Mouse (Mus musculus) liver, embryonic 15.5 days (tissue): Measurements from ENCODE around the gene Milr1. TPM values are rescaled to one million over a fixed set of nuclear protein-coding genes. Genes with fewer than 3 reads are reported as not detected.
"Not testable (repeated sequence)": the region's sequence is repeated elsewhere in the genome, so short reads cannot be mapped to it uniquely, and the experiment has no call there.

ENCODE experiments used
- ATAC-seq: fragments of 200-750 bp; cut with Nextera tagmentation; 2 replicates; pipeline ENCODE4 v1.8.0; 2017; ENCODE audit warnings: moderate number of reproducible peaks, mild to moderate bottlenecking, moderate library complexity; ENCODE audit not compliant: insufficient read depth
- H3K27ac ChIP-seq: fragments of 300-500 bp; sonication (generic); replicated peaks from 2 replicates; pipeline ENCODE4 v1.5.1; 2015; ENCODE audit warnings: mild to moderate bottlenecking, inconsistent platforms
- H3K27me3 ChIP-seq: fragments of 300-500 bp; sonication (generic); 2 replicates; pipeline ENCODE4 v1.6.1; 2015; ENCODE audit warnings: mild to moderate bottlenecking, inconsistent platforms
- H3K36me3 ChIP-seq: fragments of 300-500 bp; sonication (generic); replicated peaks from 2 replicates; pipeline ENCODE4 v1.6.1; 2015; ENCODE audit warnings: moderate library complexity, mild to moderate bottlenecking, inconsistent platforms
- H3K4me1 ChIP-seq: fragments of 300-500 bp; sonication (generic); replicated peaks from 2 replicates; pipeline ENCODE4 v1.6.1; 2015; ENCODE audit warnings: inconsistent platforms
- H3K4me2 ChIP-seq: fragments of 300-500 bp; sonication (generic); 2 replicates; pipeline ENCODE4 v1.6.1; 2015; ENCODE audit warnings: moderate library complexity, mild to moderate bottlenecking, inconsistent platforms
- H3K4me3 ChIP-seq: fragments of 300-500 bp; sonication (generic); replicated peaks from 2 replicates; pipeline ENCODE4 v1.5.1; 2015; ENCODE audit warnings: mild to moderate bottlenecking, inconsistent platforms
- H3K9ac ChIP-seq: fragments of 300-500 bp; sonication (generic); 2 replicates; pipeline ENCODE4 v1.6.1; 2015; ENCODE audit warnings: moderate library complexity, mild to moderate bottlenecking, inconsistent platforms
- H3K9me3 ChIP-seq: fragments of 300-500 bp; sonication (generic); replicated peaks from 2 replicates; pipeline ENCODE4 v1.6.1; 2016; ENCODE audit warnings: inconsistent platforms
- WGBS: fragments of 180-500 bp; shearing (Covaris S2); methylation state at CpG from one replicate; pipeline ENCODE4 v1.1.7; 2015; ENCODE audit warnings: mixed read lengths; ENCODE audit not compliant: insufficient replicate concordance; 5-methylcytosine and 5-hydroxymethylcytosine counted together
- polyA plus RNA-seq: library from polyadenylated mRNA; unstranded; fragments of >200 nt; fragmentation: Nextera tagmentation; extraction: Ambion mirVana; gene quantifications from 2 replicates; pipeline ENCODE4 v1.2.1, GENCODE M21; 2015

Milr1 gene
- polyA plus RNA-seq, 1 experiment from 2014 or later, result 3.2 TPM

GRCm38 (mm10) chr11:106787131-106788025 lies 36.4 kb downstream of the Milr1 start:
- ATAC-seq, result peak; percentile 19
- Histone ChIP-seq H3K9me3 (no peaks in the 10 kb centered on the region), H3K4me2 (peak overlapping the region; percentile 68), H3K27ac (peak overlapping the region; percentile 99), H3K9ac (peak overlapping the region; percentile 99), H3K36me3 (peaks cover 57% of the 10 kb centered on the region), H3K4me1 (peaks cover 31% of the 10 kb centered on the region), H3K4me3 (peak overlapping the region; percentile 96), H3K27me3 (no peaks in the 10 kb centered on the region)
- WGBS, result under 1% methylated on average over 64 of the region's 65 CpGs

- Histone ChIP-seq H3K4me1 (peaks cover 22% of the 10 kb centered on the region), H3K4me3 (peak overlapping the region; percentile 96), H3K9me3 (no peaks in the 10 kb centered on the region), H3K36me3 (peaks cover 57% of the 10 kb centered on the region), H3K27ac (peak overlapping the region; percentile 99), H3K27me3 (no peaks in the 10 kb centered on the region), H3K9ac (peak overlapping the region; percentile 99), H3K4me2 (peak overlapping the region; percentile 68)
- WGBS, result under 1% methylated on average over 79 of the region's 79 CpGs
- peak; percentile 79 for ATAC-seq
Measured at GRCm38 (mm10) chr11:106788026-106788774, 37.2 kb downstream of the Milr1 start.

GRCm38 (mm10) chr11:106788775-106789459 lies 37.9 kb downstream of the Milr1 start, which contains the start of the genes Ddx5 and Cep95:
TSS of gene Ddx5 (minus strand) at chr11:106789185.
TSS of gene Cep95 (plus strand) at chr11:106789252.
- ATAC-seq, result peak; percentile 86
- Histone ChIP-seq H3K9me3 (no peaks in the 10 kb centered on the region), H3K9ac (peak within 1 kb of the TSS; percentile 99), H3K4me2 (peak within 1 kb of the TSS; percentile 68), H3K27ac (peak within 1 kb of the TSS; percentile 99), H3K36me3 (peaks cover 57% of the 10 kb centered on the region), H3K4me1 (peaks cover 21% of the 10 kb centered on the region), H3K4me3 (peak within 1 kb of the TSS; percentile 96), H3K27me3 (no peaks in the 10 kb centered on the region)
- WGBS, result under 1% methylated on average over 58 of the region's 58 CpGs

GRCm38 (mm10) chr11:106789649-106790048 lies 38.6 kb downstream of the Milr1 start:
- Histone ChIP-seq H3K9me3 (no peaks in the 10 kb centered on the region), H3K27me3 (no peaks in the 10 kb centered on the region), H3K27ac (peak overlapping the region; percentile 99), H3K4me2 (peak overlapping the region; percentile 68), H3K4me3 (peak overlapping the region; percentile 96), H3K9ac (peak overlapping the region; percentile 99), H3K4me1 (peaks cover 21% of the 10 kb centered on the region), H3K36me3 (peaks cover 57% of the 10 kb centered on the region)
- ATAC-seq, result no peak
- WGBS, result under 1% methylated on average over 6 of the region's 6 CpGs

- no peak overlapping the region for H3K9ac ChIP-seq
- H3K9me3 ChIP-seq, result no peaks in the 10 kb centered on the region
- H3K27ac ChIP-seq, result no peak overlapping the region
- H3K4me3 ChIP-seq, result no peak overlapping the region
- ATAC-seq, result no peak
- WGBS, result 65% methylated on average over 4 of the region's 4 CpGs
- H3K4me1 ChIP-seq, result peaks cover 8% of the 10 kb centered on the region
- no peaks in the 10 kb centered on the region for H3K27me3 ChIP-seq
- peaks cover 70% of the 10 kb centered on the region for H3K36me3 ChIP-seq
- H3K4me2 ChIP-seq, result no peak overlapping the region
Measured at GRCm38 (mm10) chr11:106793846-106794245, 42.8 kb downstream of the Milr1 start.

- Histone ChIP-seq H3K9ac (no peak overlapping the region), H3K9me3 (no peaks in the 10 kb centered on the region), H3K27me3 (no peaks in the 10 kb centered on the region), H3K4me2 (no peak overlapping the region), H3K36me3 (peaks cover 88% of the 10 kb centered on the region), H3K4me3 (no peak overlapping the region), H3K27ac (no peak overlapping the region), H3K4me1 (peaks cover 3% of the 10 kb centered on the region; the same call in 1 of the 2 replicates)
- no peak for ATAC-seq
- 39% methylated on average over 9 of the region's 9 CpGs for WGBS
Measured at GRCm38 (mm10) chr11:106795679-106796078, 44.7 kb downstream of the Milr1 start.

GRCm38 (mm10) chr11:106802069-106802627 lies 51.1 kb downstream of the Milr1 start:
- H3K9me3 ChIP-seq, result no peaks in the 10 kb centered on the region

GRCm38 (mm10) chr11:106807442-106807841 lies 56.4 kb downstream of the Milr1 start:
- H3K36me3 ChIP-seq, result peaks cover 80% of the 10 kb centered on the region
- H3K9ac ChIP-seq, H3K4me1 ChIP-seq, H3K4me3 ChIP-seq, ATAC-seq, H3K9me3 ChIP-seq, H3K27me3 ChIP-seq, H3K27ac ChIP-seq, H3K4me2 ChIP-seq: not testable (repeated sequence)
- WGBS, result 57% methylated on average over 1 of the region's 1 CpGs

More at GRCm38 (mm10) chr11:106802069-106802627, 51.1 kb downstream of the Milr1 start:
- H3K4me3 ChIP-seq, result no peak overlapping the region
- no peak overlapping the region for H3K27ac ChIP-seq
- H3K4me1 ChIP-seq, result no peaks in the 10 kb centered on the region
- no peak overlapping the region for H3K4me2 ChIP-seq
- no peaks in the 10 kb centered on the region for H3K27me3 ChIP-seq
- peaks cover 89% of the 10 kb centered on the region for H3K36me3 ChIP-seq
- H3K9ac ChIP-seq, result no peak overlapping the region
- WGBS, result 78% methylated on average over 10 of the region's 10 CpGs
- no peak for ATAC-seq

- no peak overlapping the region for H3K4me3 ChIP-seq
- ATAC-seq, result peak; percentile 71
- 0 out of 2 replicates have a peak, but pooled peaks cover 10% of the 10 kb centered on the region for H3K4me1 ChIP-seq
- H3K9ac ChIP-seq, result no peak overlapping the region
- H3K9me3 ChIP-seq, result no peaks in the 10 kb centered on the region
- H3K4me2 ChIP-seq, result no peak overlapping the region
- 71% methylated on average over 7 of the region's 7 CpGs for WGBS
- peaks cover 91% of the 10 kb centered on the region for H3K36me3 ChIP-seq
- H3K27me3 ChIP-seq, result no peaks in the 10 kb centered on the region
- H3K27ac ChIP-seq, result peak overlapping the region; percentile 70
Measured at GRCm38 (mm10) chr11:106812410-106813136, 61.5 kb downstream of the Milr1 start.
